Mouse (Mus musculus) myocyte (in vitro differentiated cells): Measurements from ENCODE around the gene Elp6. TPM values are rescaled to one million over a fixed set of nuclear protein-coding genes. Genes with fewer than 3 reads are reported as not detected.

Experiments used
- H3K27me3 ChIP-seq: one replicate; pipeline ENCODE4 v1.6.1; 2011; ENCODE audit not compliant: control insufficient read depth, insufficient read depth, insufficient read length
- H3K36me3 ChIP-seq: one replicate; pipeline ENCODE4 v1.6.1; 2011; ENCODE audit not compliant: control insufficient read depth, insufficient read depth
- H3K4me2 ChIP-seq: one replicate; pipeline ENCODE4 v1.6.1; 2011; ENCODE audit warnings: low read depth, control low read depth
- H3K4me3 ChIP-seq: one replicate; pipeline ENCODE4 v1.5.1; 2011; ENCODE audit warnings: mild to moderate bottlenecking, control low read depth, moderate library complexity
- H3K79me2 ChIP-seq: one replicate; pipeline ENCODE4 v1.6.1; 2011; ENCODE audit not compliant: control insufficient read depth, insufficient read depth
- H3ac ChIP-seq: one replicate; pipeline ENCODE4 v1.6.1; 2011; ENCODE audit not compliant: control insufficient read depth, insufficient read length
- CEBPB ChIP-seq: IDR thresholded peaks from 2 replicates; pipeline ENCODE4 v1.6.1; 2011; ENCODE audit warnings: mild to moderate bottlenecking, moderate library complexity; ENCODE audit not compliant: poor library complexity, insufficient read depth, severe bottlenecking
- E2F4 ChIP-seq: IDR thresholded peaks from one replicate; pipeline ENCODE4 v1.6.1; 2011; ENCODE audit warnings: mild to moderate bottlenecking, control low read depth, moderate library complexity; ENCODE audit not compliant: insufficient read depth
- MAX ChIP-seq: IDR thresholded peaks from one replicate; pipeline ENCODE4 v1.6.1; 2011; ENCODE audit warnings: low read depth, mild to moderate bottlenecking, control low read depth
- MYOD1 ChIP-seq, 3 experiments: IDR thresholded peaks; one replicate each; pipeline ENCODE4 v1.6.1; 2011; ENCODE audit warnings: control low read depth in 2 of 3, low read depth in 2 of 3, mild to moderate bottlenecking in 2 of 3, moderate library complexity in 1 of 3; ENCODE audit not compliant: insufficient read length in 2 of 3, control insufficient read depth in 1 of 3
- MYOG ChIP-seq, 3 experiments: IDR thresholded peaks; one replicate each; pipeline ENCODE4 v1.6.1; 2011; ENCODE audit warnings: control low read depth in 2 of 3, low read depth in 2 of 3, mild to moderate bottlenecking in 2 of 3; ENCODE audit not compliant: insufficient read length in 2 of 3, control insufficient read depth in 1 of 3, insufficient read depth in 1 of 3
- POLR2A ChIP-seq: IDR thresholded peaks from one replicate; pipeline ENCODE4 v1.6.1; 2011; ENCODE audit warnings: low read depth, mild to moderate bottlenecking, control low read depth, moderate library complexity; ENCODE audit not compliant: insufficient read length
- POLR2AphosphoS2 ChIP-seq: IDR thresholded peaks from one replicate; pipeline ENCODE4 v1.6.1; 2011; ENCODE audit warnings: low read depth, control low read depth; ENCODE audit not compliant: insufficient read length
- REST ChIP-seq: IDR thresholded peaks from one replicate; pipeline ENCODE4 v1.6.1; 2011; ENCODE audit warnings: mild to moderate bottlenecking, control low read depth, moderate library complexity; ENCODE audit not compliant: insufficient read depth, insufficient read length
- SRF ChIP-seq: IDR thresholded peaks from one replicate; pipeline ENCODE4 v1.6.1; 2011; ENCODE audit warnings: low read depth; ENCODE audit not compliant: control insufficient read depth, insufficient read length
- TCF12 ChIP-seq: IDR thresholded peaks from one replicate; pipeline ENCODE4 v1.6.1; 2011; ENCODE audit warnings: mild to moderate bottlenecking, control low read depth; ENCODE audit not compliant: poor library complexity, insufficient read depth, severe bottlenecking
- TCF3 ChIP-seq: IDR thresholded peaks from one replicate; pipeline ENCODE4 v1.6.1; 2011; ENCODE audit warnings: low read depth, control low read depth; ENCODE audit not compliant: insufficient read length
- USF1 ChIP-seq: IDR thresholded peaks from one replicate; pipeline ENCODE4 v1.6.1; 2011; ENCODE audit warnings: low read depth, mild to moderate bottlenecking, control low read depth, moderate library complexity
- polyA plus RNA-seq: library from polyadenylated mRNA; unstranded; fragments of >200 nt; fragmentation: generic; extraction: Trizol; gene quantifications from one replicate; pipeline ENCODE4 v1.2.1, GENCODE M21; 2012; ENCODE audit warnings: missing spikeins

Elp6 gene
- polyA plus RNA-seq, 1 experiment, result 11.9 TPM

DNA sequence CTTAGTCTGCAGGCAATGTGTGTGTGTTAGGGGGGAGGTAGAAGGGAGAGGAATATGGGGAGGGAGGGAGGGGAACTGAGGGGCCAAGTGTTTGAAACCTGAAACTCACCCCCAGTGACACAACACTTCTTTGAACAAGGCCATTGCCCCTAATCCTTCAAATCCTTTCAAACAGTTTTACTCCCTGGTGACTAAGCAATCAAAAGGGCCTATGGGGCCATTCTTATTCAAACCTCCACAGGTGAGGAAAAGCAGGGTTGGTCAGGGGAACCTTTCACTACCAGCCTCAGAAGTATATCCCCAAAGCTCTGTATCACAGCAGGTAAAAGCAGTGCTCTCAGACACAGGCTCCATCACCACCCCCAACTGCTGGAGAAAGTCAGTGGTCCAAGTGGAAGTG, 18.0 kb downstream of the Elp6 start:
- no peak overlapping the region for H3K4me3 ChIP-seq
- TF ChIP-seq POLR2AphosphoS2, result no peak
- TF ChIP-seq POLR2A, result no peak
- no peak for TF ChIP-seq MAX
- no peak for TF ChIP-seq REST
- TF ChIP-seq TCF12, result no peak
- TF ChIP-seq CEBPB, result no peak
- no peak for TF ChIP-seq E2F4
- no peak for TF ChIP-seq SRF
- TF ChIP-seq MYOG (IDR thresholded peaks at IDR 0.05; ENCODE audit: control insufficient read depth in 1 of 3, insufficient read depth in 1 of 3, insufficient read length in 2 of 3, low read depth in 2 of 3), result no peak
- TF ChIP-seq USF1, result no peak
- no peak for TF ChIP-seq MYOD1 (IDR thresholded peaks at IDR 0.05; ENCODE audit: control insufficient read depth in 1 of 3, insufficient read length in 2 of 3, low read depth in 2 of 3)
- TF ChIP-seq TCF3, result no peak
- no peak overlapping the region for H3ac ChIP-seq
- no peak overlapping the region for H3K4me2 ChIP-seq
- H3K36me3 ChIP-seq, result no peaks in the 10 kb centered on the region
- no peaks in the 10 kb centered on the region for H3K27me3 ChIP-seq
- no peaks in the 10 kb centered on the region for H3K79me2 ChIP-seq

- Histone ChIP-seq H3ac (no peak overlapping the region), H3K27me3 (no peaks in the 10 kb centered on the region), H3K79me2 (no peaks in the 10 kb centered on the region), H3K4me3 (no peak overlapping the region), H3K4me2 (no peak overlapping the region), H3K36me3 (no peaks in the 10 kb centered on the region)
- TF ChIP-seq CEBPB (no peak), E2F4 (no peak), POLR2A (no peak), MYOG (IDR thresholded peaks at IDR 0.05; ENCODE audit: control insufficient read depth in 1 of 3, insufficient read depth in 1 of 3, insufficient read length in 2 of 3, low read depth in 2 of 3) (no peak), MAX (no peak), POLR2AphosphoS2 (no peak), REST (no peak), USF1 (no peak), TCF12 (no peak), SRF (no peak), TCF3 (no peak), MYOD1 (IDR thresholded peaks at IDR 0.05; ENCODE audit: control insufficient read depth in 1 of 3, insufficient read length in 2 of 3, low read depth in 2 of 3) (no peak)
Measured at GRCm38 (mm10) chr9:110324181-110324580, 19.2 kb downstream of the Elp6 start.

GRCm38 (mm10) chr9:110328178-110328577, 23.2 kb downstream of the Elp6 start:
- TF ChIP-seq MAX (no peak), TCF3 (no peak), USF1 (no peak), MYOD1 (IDR thresholded peaks at IDR 0.05; ENCODE audit: control insufficient read depth in 1 of 3, insufficient read length in 2 of 3, low read depth in 2 of 3) (no peak), E2F4 (no peak)
- Histone ChIP-seq H3K4me3 (no peak overlapping the region), H3K79me2 (no peaks in the 10 kb centered on the region), H3K27me3 (no peaks in the 10 kb centered on the region), H3K36me3 (no peaks in the 10 kb centered on the region), H3K4me2 (no peak overlapping the region), H3ac (no peak overlapping the region)

GRCm38 (mm10) chr9:110328946-110329630, 24.1 kb downstream of the Elp6 start:
- H3K27me3 ChIP-seq, result no peaks in the 10 kb centered on the region
- H3K4me3 ChIP-seq, result no peak overlapping the region
- TF ChIP-seq E2F4 (no peak), REST (no peak), POLR2AphosphoS2 (no peak), TCF3 (no peak), POLR2A (no peak), USF1 (no peak), MAX (no peak), MYOG (IDR thresholded peaks at IDR 0.05; ENCODE audit: control insufficient read depth in 1 of 3, insufficient read depth in 1 of 3, insufficient read length in 2 of 3, low read depth in 2 of 3) (no peak), MYOD1 (IDR thresholded peaks at IDR 0.05; ENCODE audit: control insufficient read depth in 1 of 3, insufficient read length in 2 of 3, low read depth in 2 of 3) (no peak), CEBPB (no peak), SRF (no peak), TCF12 (no peak)
- no peak overlapping the region for H3K4me2 ChIP-seq
- H3K79me2 ChIP-seq, result peaks cover 6% of the 10 kb centered on the region
- H3ac ChIP-seq, result no peak overlapping the region
- H3K36me3 ChIP-seq, result no peaks in the 10 kb centered on the region

GRCm38 (mm10) chr9:110329655-110330054, 24.7 kb downstream of the Elp6 start:
- H3K27me3 ChIP-seq, result no peaks in the 10 kb centered on the region
- no peak overlapping the region for H3ac ChIP-seq
- TF ChIP-seq POLR2A (no peak), CEBPB (no peak), TCF12 (no peak)
- H3K4me3 ChIP-seq, result no peak overlapping the region
- peaks cover 11% of the 10 kb centered on the region for H3K79me2 ChIP-seq
- no peaks in the 10 kb centered on the region for H3K36me3 ChIP-seq
- no peak overlapping the region for H3K4me2 ChIP-seq
